Mouse (Mus musculus) inflammation-experienced regulatory T-cells, adult 6 months (primary cell): ENCODE data around the gene Med29. TPM values are rescaled to one million over a fixed set of nuclear protein-coding genes. Genes with fewer than 3 reads are reported as not detected.
"Not testable (repeated sequence)": the region's sequence is repeated elsewhere in the genome, so short reads cannot be mapped to it uniquely, and the experiment has no call there.

ENCODE experiments used
- ATAC-seq: one replicate; pipeline ENCODE4 v1.8.0; 2017
- polyA plus RNA-seq, 3 experiments: library from polyadenylated mRNA; unstranded; fragments of 100-300 nt; shearing (Covaris generic); gene quantifications; one replicate each; pipeline ENCODE4 v1.2.1; 2017

Med29 gene
- polyA plus RNA-seq, 3 experiments from 2014 or later = 26.2 to 33.0 (median 32.5) TPM

GRCm38 (mm10) chr7:28395425-28395824 is 2.9 kb upstream of the Med29 start:
- no peak for ATAC-seq

- ATAC-seq = peak; percentile 2
These were observed 904 bp upstream of the Med29 start for GRCm38 (mm10) chr7:28393272-28393951.

- no peak for ATAC-seq
These were observed 2.2 kb downstream of the Med29 start for GRCm38 (mm10) chr7:28390331-28390730.

GRCm38 (mm10) chr7:28387384-28387783 is 5.1 kb downstream of the Med29 start:
- not testable (repeated sequence) for ATAC-seq

- ATAC-seq = not testable (repeated sequence)
These were observed 5.6 kb downstream of the Med29 start for GRCm38 (mm10) chr7:28386877-28387276.

GRCm38 (mm10) chr7:28386462-28386861 is 6.0 kb downstream of the Med29 start:
- ATAC-seq = no peak

GRCm38 (mm10) chr7:28386007-28386406 is 6.5 kb downstream of the Med29 start:
- no peak for ATAC-seq

- ATAC-seq = no peak
These were observed 7.3 kb downstream of the Med29 start for GRCm38 (mm10) chr7:28385196-28385595.

- ATAC-seq = no peak
These were observed 8.3 kb downstream of the Med29 start for GRCm38 (mm10) chr7:28384162-28384561.

- no peak for ATAC-seq
These were observed 8.9 kb downstream of the Med29 start for GRCm38 (mm10) chr7:28383606-28384005.

GRCm38 (mm10) chr7:28382981-28383396 is 9.5 kb downstream of the Med29 start:
- ATAC-seq = peak; percentile 39

- peak; percentile 8 for ATAC-seq
These were observed 10.1 kb downstream of the Med29 start for GRCm38 (mm10) chr7:28382347-28382951.

- peak; percentile 25 for ATAC-seq
These were observed 10.6 kb downstream of the Med29 start for GRCm38 (mm10) chr7:28381938-28382337.

GRCm38 (mm10) chr7:28381017-28381790 is 11.3 kb downstream of the Med29 start:
- ATAC-seq = peak; percentile 51

GRCm38 (mm10) chr7:28380237-28381016 is 12.1 kb downstream of the Med29 start, which contains the start of gene Zfp36:
Gene Zfp36, minus strand, starts transcription at chr7:28380253.
- no peak for ATAC-seq

- ATAC-seq = peak; percentile 31
These were observed 13.5 kb downstream of the Med29 start for GRCm38 (mm10) chr7:28378769-28379651.

- no peak for ATAC-seq
These were observed 14.3 kb downstream of the Med29 start for GRCm38 (mm10) chr7:28378066-28378690.

GRCm38 (mm10) chr7:28377190-28378065 is 15.1 kb downstream of the Med29 start:
- no peak for ATAC-seq

- ATAC-seq = no peak
These were observed 16.3 kb downstream of the Med29 start for GRCm38 (mm10) chr7:28376011-28376771.
